Mouse (Mus musculus): Measurements from ENCODE around the gene Kcnh1. TPM values are rescaled to one million over a fixed set of nuclear protein-coding genes. Genes with fewer than 3 reads are reported as not detected.
A peak's percentile ranks its signal among the peaks of the same experiment; 100 is the strongest.

The Kcnh1 gene
- polyA plus RNA-seq, 1 experiment from 2014 or later = 3.3 TPM

DNA sequence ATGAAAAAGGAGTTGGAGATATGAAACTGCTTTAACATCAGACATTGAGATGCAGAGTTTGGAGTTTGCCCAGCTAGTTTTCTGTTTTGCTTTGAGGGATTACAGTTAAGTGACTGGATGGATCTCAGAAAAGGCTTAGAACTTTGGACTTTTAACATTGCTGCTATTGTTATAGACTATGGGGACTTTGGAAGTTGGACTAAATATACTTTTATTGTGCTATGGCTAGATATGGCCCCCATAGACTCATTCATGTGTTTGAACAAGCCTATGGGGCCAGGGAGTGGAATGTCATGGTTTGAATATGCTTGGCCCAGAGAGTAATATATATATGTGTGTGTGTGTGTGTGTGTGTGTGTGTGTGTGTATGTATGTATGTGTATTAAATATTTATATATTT is 120.7 kb downstream of the Kcnh1 start:
- no peaks in the 10 kb centered on the region for H3K27me3 ChIP-seq (replicated peaks)
- H3K9ac ChIP-seq = no peak overlapping the region
- H3K4me1 ChIP-seq = peaks cover 21% of the 10 kb centered on the region
- no peak for ATAC-seq (replicated peaks)
- no peak overlapping the region for H3K27ac ChIP-seq
- H3K9me3 ChIP-seq = no peaks in the 10 kb centered on the region
- no peak overlapping the region for H3K4me3 ChIP-seq
- H3K4me2 ChIP-seq = no peak overlapping the region
- H3K36me3 ChIP-seq (replicated peaks) = no peaks in the 10 kb centered on the region

DNA sequence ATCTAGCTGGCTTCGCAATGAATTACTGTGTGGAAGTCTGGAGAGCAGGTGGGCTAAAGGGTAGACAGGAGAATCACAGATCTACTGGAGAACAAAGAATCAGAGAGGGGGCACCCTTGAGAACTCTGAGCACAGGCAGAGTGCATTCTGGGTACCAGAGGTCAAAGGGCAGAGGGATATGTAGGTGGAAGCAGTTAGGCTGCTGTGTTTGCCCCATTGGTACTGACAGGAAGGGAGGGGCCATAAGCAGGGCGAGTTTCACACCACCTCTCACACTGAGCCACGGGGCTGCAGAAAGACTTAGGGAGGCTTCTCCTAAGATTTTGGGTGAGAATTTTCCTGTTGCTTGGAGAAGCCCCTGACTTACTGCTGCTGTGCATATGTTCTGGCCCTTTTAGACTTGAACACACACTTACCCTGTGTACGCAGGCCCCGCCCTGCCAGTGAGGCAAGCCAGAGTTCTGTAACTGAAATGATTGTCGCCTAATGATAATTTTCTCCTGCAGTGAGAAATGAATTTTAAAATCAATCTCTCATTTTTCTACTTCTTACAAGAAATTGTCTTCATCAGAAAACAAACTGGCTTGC is 121.4 kb downstream of the Kcnh1 start:
- no peaks in the 10 kb centered on the region for H3K36me3 ChIP-seq (replicated peaks)
- no peaks in the 10 kb centered on the region for H3K9me3 ChIP-seq
- no peaks in the 10 kb centered on the region for H3K27me3 ChIP-seq (replicated peaks)
- H3K4me3 ChIP-seq = no peak overlapping the region
- H3K4me2 ChIP-seq = no peak overlapping the region
- WGBS = 74% methylated on average over 6 of the region's 6 CpGs
- H3K27ac ChIP-seq = 0 out of 2 replicates have a peak overlapping the region, but pooled peaks have one; percentile 25
- no peak overlapping the region for H3K9ac ChIP-seq
- no peak; the same call in 1 of the 2 replicates for ATAC-seq (replicated peaks)
- H3K4me1 ChIP-seq = peaks cover 21% of the 10 kb centered on the region

DNA sequence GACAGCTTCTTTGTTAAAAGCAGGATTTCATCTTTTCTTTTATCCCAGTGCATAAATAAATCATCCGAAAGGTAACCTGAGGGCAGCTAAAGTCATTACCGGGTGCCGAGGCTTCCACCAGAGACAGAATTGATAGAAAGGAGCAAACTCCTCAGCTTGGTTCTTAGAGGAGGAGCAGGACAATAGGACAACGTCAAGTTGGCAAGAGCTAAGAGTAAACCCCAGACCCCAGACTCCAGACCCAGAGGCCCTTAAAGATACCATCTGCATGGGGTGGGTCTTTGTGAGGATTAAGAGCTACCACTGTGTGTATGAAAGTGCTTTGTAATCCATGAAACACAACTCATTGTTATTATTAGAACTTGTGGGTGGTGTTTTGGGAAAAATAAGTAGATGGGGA is 121.9 kb downstream of the Kcnh1 start:
- WGBS = 22% methylated on average over 4 of the region's 4 CpGs
- Histone ChIP-seq H3K4me3 (no peak overlapping the region), H3K9ac (no peak overlapping the region), H3K36me3 (replicated peaks) (no peaks in the 10 kb centered on the region), H3K9me3 (no peaks in the 10 kb centered on the region), H3K27ac (0 out of 2 replicates have a peak overlapping the region, but pooled peaks have one; percentile 10), H3K27me3 (replicated peaks) (no peaks in the 10 kb centered on the region), H3K4me1 (peaks cover 21% of the 10 kb centered on the region), H3K4me2 (no peak overlapping the region)
- ATAC-seq (replicated peaks) = no peak

GRCm38 (mm10) chr1:192312998-192313397 is 122.4 kb downstream of the Kcnh1 start:
- Histone ChIP-seq H3K27me3 (replicated peaks) (no peaks in the 10 kb centered on the region), H3K4me1 (peaks cover 21% of the 10 kb centered on the region), H3K4me2 (no peak overlapping the region), H3K4me3 (no peak overlapping the region), H3K9me3 (no peaks in the 10 kb centered on the region), H3K27ac (peak overlapping the region; percentile 9; the same call in 1 of the 2 replicates), H3K9ac (no peak overlapping the region), H3K36me3 (replicated peaks) (no peaks in the 10 kb centered on the region)
- WGBS = 50% methylated on average over 4 of the region's 4 CpGs
- ATAC-seq (replicated peaks) = no peak

DNA sequence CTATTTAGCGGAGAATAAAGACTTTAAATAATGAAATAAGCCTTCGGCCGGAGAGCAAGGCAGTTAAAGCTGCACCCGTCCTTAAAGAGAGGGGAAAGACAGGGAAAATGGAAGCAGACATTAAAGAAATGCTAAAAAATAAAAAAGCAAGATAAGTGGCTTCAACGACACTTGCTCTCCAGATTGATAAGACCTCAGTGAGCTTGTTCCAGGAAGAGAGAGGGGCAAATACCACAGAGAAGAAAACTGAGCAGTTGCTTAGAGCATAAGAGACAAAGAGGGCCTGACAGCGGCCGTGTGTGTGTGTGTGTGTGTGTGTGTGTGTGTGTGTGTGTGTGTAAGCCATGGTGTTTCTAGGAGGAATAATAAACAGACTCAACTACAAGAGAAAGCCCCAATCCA is 123.0 kb downstream of the Kcnh1 start:
- no peak overlapping the region for H3K9ac ChIP-seq
- ATAC-seq (replicated peaks) = no peak
- H3K27me3 ChIP-seq (replicated peaks) = no peaks in the 10 kb centered on the region
- H3K9me3 ChIP-seq = no peaks in the 10 kb centered on the region
- no peaks in the 10 kb centered on the region for H3K36me3 ChIP-seq (replicated peaks)
- 0 out of 2 replicates have a peak overlapping the region, but pooled peaks have one; percentile 9 for H3K27ac ChIP-seq
- peaks cover 21% of the 10 kb centered on the region for H3K4me1 ChIP-seq
- 30% methylated on average over 7 of the region's 7 CpGs for WGBS
- H3K4me2 ChIP-seq = no peak overlapping the region
- no peak overlapping the region for H3K4me3 ChIP-seq

DNA sequence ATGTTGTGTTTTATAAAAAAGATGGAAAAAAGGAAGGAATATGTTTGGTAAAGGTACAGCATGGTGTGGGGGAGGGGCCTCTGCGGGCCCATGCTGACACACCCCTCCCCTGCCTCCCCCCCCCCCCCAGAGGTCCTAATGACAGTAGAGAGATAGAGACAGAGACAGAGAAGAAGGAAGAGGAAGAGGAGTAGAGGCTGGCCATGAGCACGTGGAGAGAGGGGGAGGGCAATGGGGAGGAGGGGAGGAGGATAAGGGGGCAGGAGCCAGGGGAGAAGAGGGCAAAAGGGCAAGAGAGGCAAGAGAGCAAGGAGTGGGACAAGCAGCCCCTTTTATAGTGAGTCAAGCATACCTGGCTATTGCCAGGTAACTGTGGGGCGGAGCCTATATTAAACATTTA is 123.5 kb downstream of the Kcnh1 start:
- Histone ChIP-seq H3K4me2 (no peak overlapping the region), H3K4me3 (no peak overlapping the region), H3K27ac (no peak overlapping the region), H3K9me3 (no peaks in the 10 kb centered on the region), H3K27me3 (replicated peaks) (no peaks in the 10 kb centered on the region), H3K4me1 (peaks cover 21% of the 10 kb centered on the region), H3K36me3 (replicated peaks) (no peaks in the 10 kb centered on the region), H3K9ac (no peak overlapping the region)
- ATAC-seq (replicated peaks) = no peak
- 57% methylated on average over 3 of the region's 3 CpGs for WGBS

- no peak for ATAC-seq (replicated peaks)
- WGBS = 53% methylated on average over 1 of the region's 1 CpGs
- Histone ChIP-seq H3K4me1 (peaks cover 21% of the 10 kb centered on the region), H3K9ac (no peak overlapping the region), H3K4me2 (no peak overlapping the region), H3K9me3 (no peaks in the 10 kb centered on the region), H3K27me3 (replicated peaks) (no peaks in the 10 kb centered on the region), H3K36me3 (replicated peaks) (no peaks in the 10 kb centered on the region), H3K4me3 (no peak overlapping the region), H3K27ac (no peak overlapping the region)
Measured at GRCm38 (mm10) chr1:192315392-192316070, 125.0 kb downstream of the Kcnh1 start.

DNA sequence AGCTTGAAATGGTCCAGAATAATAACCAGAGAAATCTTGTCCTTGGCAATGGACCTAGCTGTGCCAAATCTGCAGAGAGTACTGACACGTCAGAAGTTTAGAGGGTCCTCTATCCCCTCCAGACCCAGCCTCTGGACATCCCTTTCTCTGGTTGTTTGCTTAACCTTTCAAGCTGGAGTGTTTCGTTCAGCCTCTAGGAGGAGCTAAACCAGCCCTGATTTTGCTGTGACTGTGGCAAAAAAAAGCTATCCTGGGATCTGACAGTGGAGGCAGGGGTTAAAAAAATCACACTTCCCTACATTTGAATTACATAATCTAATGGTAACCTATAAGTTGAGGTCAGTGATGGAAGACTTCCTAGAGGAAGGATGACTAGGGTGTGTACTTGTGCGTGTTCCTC is 133.6 kb downstream of the Kcnh1 start:
- Histone ChIP-seq H3K9me3 (no peaks in the 10 kb centered on the region), H3K4me2 (no peak overlapping the region), H3K27ac (no peak overlapping the region), H3K36me3 (replicated peaks) (no peaks in the 10 kb centered on the region), H3K4me1 (0 out of 2 replicates have a peak, but pooled peaks cover 3% of the 10 kb centered on the region), H3K9ac (no peak overlapping the region), H3K27me3 (replicated peaks) (no peaks in the 10 kb centered on the region), H3K4me3 (no peak overlapping the region)
- WGBS = 62% methylated on average over 3 of the region's 3 CpGs
- ATAC-seq (replicated peaks) = no peak

GRCm38 (mm10) chr1:192327052-192327451 is 136.5 kb downstream of the Kcnh1 start:
- H3K9ac ChIP-seq = no peak overlapping the region
- H3K36me3 ChIP-seq (replicated peaks) = no peaks in the 10 kb centered on the region
- H3K9me3 ChIP-seq = no peaks in the 10 kb centered on the region
- H3K27ac ChIP-seq = no peak overlapping the region
- WGBS = 87% methylated on average over 8 of the region's 8 CpGs
- H3K4me2 ChIP-seq = no peak overlapping the region
- 0 out of 2 replicates have a peak, but pooled peaks cover 3% of the 10 kb centered on the region for H3K4me1 ChIP-seq
- ATAC-seq (replicated peaks) = no peak
- no peak overlapping the region for H3K4me3 ChIP-seq
- H3K27me3 ChIP-seq (replicated peaks) = no peaks in the 10 kb centered on the region

GRCm38 (mm10) chr1:192331207-192331606 is 140.6 kb downstream of the Kcnh1 start:
- Histone ChIP-seq H3K4me3 (no peak overlapping the region), H3K9ac (no peak overlapping the region), H3K4me1 (no peaks in the 10 kb centered on the region), H3K27ac (no peak overlapping the region), H3K4me2 (no peak overlapping the region), H3K27me3 (replicated peaks) (no peaks in the 10 kb centered on the region), H3K9me3 (no peaks in the 10 kb centered on the region), H3K36me3 (replicated peaks) (no peaks in the 10 kb centered on the region)
- no peak for ATAC-seq (replicated peaks)
- 89% methylated on average over 6 of the region's 6 CpGs for WGBS

DNA sequence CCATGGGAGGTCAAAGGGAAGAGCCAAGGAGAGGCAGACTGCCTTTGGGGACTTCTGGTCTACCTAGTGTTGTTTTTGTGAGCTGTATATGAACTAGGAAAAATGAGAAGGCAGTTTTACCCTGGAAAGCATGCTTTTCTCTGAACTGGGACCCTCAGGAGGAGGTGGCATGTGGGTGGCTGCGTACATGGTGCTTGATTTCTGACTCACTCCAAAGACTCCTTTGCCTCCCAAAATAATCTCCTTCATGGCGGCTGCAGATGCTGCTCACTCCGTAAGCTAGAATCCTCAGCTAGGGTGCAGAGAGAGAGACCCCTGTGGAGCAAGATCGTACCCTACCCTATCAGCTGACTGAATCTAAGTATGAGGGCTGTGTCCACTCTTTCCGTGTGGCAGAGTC is 145.5 kb downstream of the Kcnh1 start:
- WGBS = 94% methylated on average over 5 of the region's 5 CpGs
- Histone ChIP-seq H3K4me3 (no peak overlapping the region), H3K36me3 (replicated peaks) (no peaks in the 10 kb centered on the region), H3K27ac (no peak overlapping the region), H3K27me3 (replicated peaks) (no peaks in the 10 kb centered on the region), H3K9ac (no peak overlapping the region), H3K4me1 (no peaks in the 10 kb centered on the region), H3K4me2 (no peak overlapping the region), H3K9me3 (no peaks in the 10 kb centered on the region)
- no peak for ATAC-seq (replicated peaks)

- Histone ChIP-seq H3K9ac (no peak overlapping the region), H3K36me3 (replicated peaks) (no peaks in the 10 kb centered on the region), H3K9me3 (no peaks in the 10 kb centered on the region), H3K4me3 (no peak overlapping the region), H3K4me2 (no peak overlapping the region), H3K27ac (no peak overlapping the region), H3K27me3 (replicated peaks) (no peaks in the 10 kb centered on the region), H3K4me1 (no peaks in the 10 kb centered on the region)
- 83% methylated on average over 9 of the region's 9 CpGs for WGBS
- no peak for ATAC-seq (replicated peaks)
Measured at GRCm38 (mm10) chr1:192339361-192340077, 148.9 kb downstream of the Kcnh1 start.

Data from midbrain, embryonic 15.5 days (tissue).